Mouse (Mus musculus) neural tube, embryonic 13.5 days (tissue): ENCODE data around the gene Nab1. TPM values are rescaled to one million over a fixed set of nuclear protein-coding genes. Genes with fewer than 3 reads are reported as not detected.

Experiments
- ATAC-seq: fragments of 200-750 bp; cut with Nextera tagmentation; 2 replicates; pipeline ENCODE4 v1.8.0; 2017; ENCODE audit warnings: low read depth, mild to moderate bottlenecking, moderate TSS enrichment, moderate library complexity
- H3K27ac ChIP-seq: fragments of 300-500 bp; sonication (generic); replicated peaks from 2 replicates; pipeline ENCODE4 v1.5.1; 2015; ENCODE audit warnings: moderate library complexity, mild to moderate bottlenecking, inconsistent platforms
- H3K27me3 ChIP-seq: fragments of 300-500 bp; sonication (generic); 2 replicates; pipeline ENCODE4 v1.6.1; 2015; ENCODE audit warnings: mild to moderate bottlenecking, inconsistent platforms
- H3K36me3 ChIP-seq: fragments of 300-500 bp; sonication (generic); 2 replicates; pipeline ENCODE4 v1.6.1; 2015; ENCODE audit warnings: mild to moderate bottlenecking, inconsistent platforms
- H3K4me1 ChIP-seq: fragments of 300-500 bp; sonication (generic); replicated peaks from 2 replicates; pipeline ENCODE4 v1.6.1; 2015; ENCODE audit warnings: inconsistent platforms
- H3K4me2 ChIP-seq: fragments of 300-500 bp; sonication (generic); 2 replicates; pipeline ENCODE4 v1.6.1; 2015; ENCODE audit warnings: inconsistent platforms, mild to moderate bottlenecking, moderate library complexity
- H3K4me3 ChIP-seq: fragments of 300-500 bp; sonication (generic); 2 replicates; pipeline ENCODE4 v1.5.1; 2015; ENCODE audit warnings: mild to moderate bottlenecking, inconsistent platforms
- H3K9ac ChIP-seq: fragments of 300-500 bp; sonication (generic); 2 replicates; pipeline ENCODE4 v1.6.1; 2015; ENCODE audit warnings: moderate library complexity, mild to moderate bottlenecking, inconsistent platforms
- H3K9me3 ChIP-seq: fragments of 300-500 bp; sonication (generic); 2 replicates; pipeline ENCODE4 v1.6.1; 2016; ENCODE audit warnings: inconsistent platforms
- WGBS: fragments of 180-500 bp; shearing (Covaris S2); methylation state at CpG from one replicate; pipeline ENCODE4 v1.1.7; 2015; 5-methylcytosine and 5-hydroxymethylcytosine counted together
- polyA plus RNA-seq: library from polyadenylated mRNA; unstranded; fragments of >200 nt; fragmentation: Nextera tagmentation; extraction: Ambion mirVana; gene quantifications from 2 replicates; pipeline ENCODE4 v1.2.1, GENCODE M21; 2015

Gene Nab1
- polyA plus RNA-seq, 1 experiment from 2014 or later = 8.9 TPM

- H3K4me2 ChIP-seq = no peak overlapping the region
- ATAC-seq = no peak
- no peak overlapping the region for H3K27ac ChIP-seq
- WGBS = 84% methylated on average over 1 of the region's 1 CpGs
- no peaks in the 10 kb centered on the region for H3K9me3 ChIP-seq
- no peaks in the 10 kb centered on the region for H3K4me1 ChIP-seq
- no peaks in the 10 kb centered on the region for H3K27me3 ChIP-seq
- no peak overlapping the region for H3K9ac ChIP-seq
- no peak overlapping the region for H3K4me3 ChIP-seq
- H3K36me3 ChIP-seq = no peaks in the 10 kb centered on the region
Observed at GRCm38 (mm10) chr1:52511788-52512425, 11.4 kb upstream of the Nab1 start.

- H3K27me3 ChIP-seq = no peaks in the 10 kb centered on the region
- no peaks in the 10 kb centered on the region for H3K9me3 ChIP-seq
- no peak overlapping the region for H3K4me2 ChIP-seq
- no peak for ATAC-seq
- no peak overlapping the region for H3K4me3 ChIP-seq
- no peaks in the 10 kb centered on the region for H3K4me1 ChIP-seq
- H3K27ac ChIP-seq = no peak overlapping the region
- no peak overlapping the region for H3K9ac ChIP-seq
- 77% methylated on average over 1 of the region's 1 CpGs for WGBS
- no peaks in the 10 kb centered on the region for H3K36me3 ChIP-seq
Observed at GRCm38 (mm10) chr1:52506211-52506610, 5.7 kb upstream of the Nab1 start.

DNA sequence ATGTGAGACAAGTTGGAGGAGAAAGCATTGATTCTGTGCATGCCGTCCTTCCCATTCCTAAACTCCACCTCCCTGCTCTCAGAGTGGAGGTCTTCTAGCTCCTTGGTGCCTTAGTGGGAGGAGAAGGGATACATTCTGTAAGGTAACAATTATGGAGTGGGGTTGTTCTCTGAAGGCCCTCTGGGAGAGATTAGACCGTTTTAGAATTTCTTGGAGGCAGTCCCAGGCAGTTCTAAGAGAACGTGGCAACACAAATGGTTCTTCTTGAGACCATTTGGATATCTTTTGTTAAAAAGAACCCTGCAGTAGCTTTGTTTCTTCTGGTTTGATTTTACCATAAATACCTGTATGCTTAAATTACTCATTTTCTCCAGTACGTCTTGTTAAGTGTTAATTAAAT is 1.8 kb upstream of the Nab1 start:
- no peak for ATAC-seq
- no peak overlapping the region for H3K27ac ChIP-seq
- 80% methylated on average over 4 of the region's 4 CpGs for WGBS
- peaks cover 11% of the 10 kb centered on the region for H3K4me1 ChIP-seq
- no peaks in the 10 kb centered on the region for H3K9me3 ChIP-seq
- H3K4me3 ChIP-seq = no peak overlapping the region
- no peaks in the 10 kb centered on the region for H3K36me3 ChIP-seq
- H3K4me2 ChIP-seq = no peak overlapping the region
- H3K27me3 ChIP-seq = no peaks in the 10 kb centered on the region
- H3K9ac ChIP-seq = no peak overlapping the region

GRCm38 (mm10) chr1:52501688-52502133 is 1.2 kb upstream of the Nab1 start:
- no peak overlapping the region for H3K27ac ChIP-seq
- H3K4me1 ChIP-seq = peaks cover 11% of the 10 kb centered on the region
- H3K4me3 ChIP-seq = no peak overlapping the region
- H3K27me3 ChIP-seq = no peaks in the 10 kb centered on the region
- no peak overlapping the region for H3K9ac ChIP-seq
- no peak overlapping the region for H3K4me2 ChIP-seq
- no peaks in the 10 kb centered on the region for H3K36me3 ChIP-seq
- ATAC-seq = no peak
- no peaks in the 10 kb centered on the region for H3K9me3 ChIP-seq
- WGBS = 71% methylated on average over 10 of the region's 10 CpGs

- no peak for ATAC-seq
- Histone ChIP-seq H3K9ac (no peak overlapping the region), H3K4me1 (peaks cover 11% of the 10 kb centered on the region), H3K9me3 (no peaks in the 10 kb centered on the region), H3K4me2 (peak overlapping the region; percentile 83), H3K36me3 (no peaks in the 10 kb centered on the region), H3K27ac (peak overlapping the region; percentile 76), H3K27me3 (no peaks in the 10 kb centered on the region), H3K4me3 (peak overlapping the region; percentile 63)
- 63% methylated on average over 1 of the region's 1 CpGs for WGBS
Observed at GRCm38 (mm10) chr1:52501090-52501489, 611 bp upstream of the Nab1 start.

GRCm38 (mm10) chr1:52499601-52500313 is 722 bp downstream of the Nab1 start:
- Histone ChIP-seq H3K27ac (peak overlapping the region; percentile 76), H3K4me3 (peak overlapping the region; percentile 63), H3K9ac (peak overlapping the region; percentile 88), H3K4me1 (peaks cover 17% of the 10 kb centered on the region), H3K36me3 (no peaks in the 10 kb centered on the region), H3K9me3 (no peaks in the 10 kb centered on the region), H3K27me3 (no peaks in the 10 kb centered on the region), H3K4me2 (peak overlapping the region; percentile 83)
- ATAC-seq = peak; percentile 86
- under 1% methylated on average over 64 of the region's 68 CpGs for WGBS

GRCm38 (mm10) chr1:52498786-52499450 is 1.6 kb downstream of the Nab1 start:
- Histone ChIP-seq H3K4me1 (peaks cover 17% of the 10 kb centered on the region), H3K4me2 (peak overlapping the region; percentile 83), H3K27me3 (no peaks in the 10 kb centered on the region), H3K4me3 (peak overlapping the region; percentile 63), H3K9me3 (no peaks in the 10 kb centered on the region), H3K9ac (no peak overlapping the region), H3K36me3 (no peaks in the 10 kb centered on the region), H3K27ac (no peak overlapping the region)
- 17% methylated on average over 6 of the region's 6 CpGs for WGBS
- ATAC-seq = no peak

DNA sequence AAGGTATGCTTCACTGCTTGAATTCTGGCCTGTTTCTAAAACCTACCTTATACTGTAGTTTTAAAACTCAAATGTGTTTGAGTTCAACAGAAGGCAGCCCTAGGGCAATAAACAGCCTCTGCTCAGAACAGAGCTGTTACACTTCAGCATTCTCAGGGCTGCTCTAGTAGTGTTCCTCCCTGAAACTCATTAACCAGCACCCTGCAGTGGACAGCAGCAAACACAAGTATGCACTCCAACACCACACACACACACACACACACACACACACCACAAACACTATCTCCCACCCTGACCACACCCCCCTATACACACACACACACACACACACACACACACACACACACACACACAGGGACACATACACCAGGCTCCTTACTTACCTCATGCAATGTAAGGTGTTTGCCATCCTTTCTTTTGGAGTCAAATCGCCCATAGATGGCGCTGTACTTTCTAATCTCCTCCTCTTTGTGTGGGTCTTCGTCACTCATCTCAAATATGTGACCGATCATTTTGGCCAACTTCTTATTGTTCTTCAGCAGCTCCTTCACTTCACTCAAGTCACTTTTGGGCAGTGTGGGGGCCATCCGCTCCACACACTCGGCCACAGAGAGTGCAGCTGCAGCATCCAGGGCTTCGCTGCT is 10.8 kb downstream of the Nab1 start:
- Histone ChIP-seq H3K36me3 (0 out of 2 replicates have a peak, but pooled peaks cover 5% of the 10 kb centered on the region), H3K4me1 (no peaks in the 10 kb centered on the region), H3K4me3 (no peak overlapping the region), H3K9me3 (no peaks in the 10 kb centered on the region), H3K4me2 (no peak overlapping the region), H3K27me3 (no peaks in the 10 kb centered on the region), H3K9ac (no peak overlapping the region), H3K27ac (no peak overlapping the region)
- 69% methylated on average over 7 of the region's 7 CpGs for WGBS
- ATAC-seq = no peak

GRCm38 (mm10) chr1:52484980-52485379 is 15.5 kb downstream of the Nab1 start:
- no peak overlapping the region for H3K4me3 ChIP-seq
- no peak for ATAC-seq
- H3K9ac ChIP-seq = no peak overlapping the region
- 93% methylated on average over 4 of the region's 4 CpGs for WGBS
- no peak overlapping the region for H3K27ac ChIP-seq
- H3K4me1 ChIP-seq = no peaks in the 10 kb centered on the region
- H3K9me3 ChIP-seq = no peaks in the 10 kb centered on the region
- H3K36me3 ChIP-seq = 0 out of 2 replicates have a peak, but pooled peaks cover 5% of the 10 kb centered on the region
- H3K4me2 ChIP-seq = no peak overlapping the region
- no peaks in the 10 kb centered on the region for H3K27me3 ChIP-seq

- Histone ChIP-seq H3K4me2 (no peak overlapping the region), H3K9ac (no peak overlapping the region), H3K9me3 (no peaks in the 10 kb centered on the region), H3K27ac (no peak overlapping the region), H3K4me1 (peaks cover 23% of the 10 kb centered on the region), H3K27me3 (no peaks in the 10 kb centered on the region), H3K36me3 (no peaks in the 10 kb centered on the region), H3K4me3 (no peak overlapping the region)
- ATAC-seq = no peak
- 92% methylated on average over 1 of the region's 1 CpGs for WGBS
Observed at GRCm38 (mm10) chr1:52474291-52474690, 26.2 kb downstream of the Nab1 start.

- WGBS = 21% methylated on average over 7 of the region's 7 CpGs
- Histone ChIP-seq H3K4me2 (no peak overlapping the region), H3K4me1 (peaks cover 23% of the 10 kb centered on the region), H3K36me3 (no peaks in the 10 kb centered on the region), H3K9ac (no peak overlapping the region), H3K4me3 (no peak overlapping the region), H3K9me3 (no peaks in the 10 kb centered on the region), H3K27ac (peak overlapping the region; percentile 29), H3K27me3 (no peaks in the 10 kb centered on the region)
- ATAC-seq = peak; percentile 93
Observed at GRCm38 (mm10) chr1:52470811-52471489, 29.5 kb downstream of the Nab1 start.
